Mouse (Mus musculus): ENCODE data around the gene Pkhd1.
"Not testable (repeated sequence)": the region's sequence is repeated elsewhere in the genome, so short reads cannot be mapped to it uniquely, and the experiment has no call there.

Gene Pkhd1

DNA sequence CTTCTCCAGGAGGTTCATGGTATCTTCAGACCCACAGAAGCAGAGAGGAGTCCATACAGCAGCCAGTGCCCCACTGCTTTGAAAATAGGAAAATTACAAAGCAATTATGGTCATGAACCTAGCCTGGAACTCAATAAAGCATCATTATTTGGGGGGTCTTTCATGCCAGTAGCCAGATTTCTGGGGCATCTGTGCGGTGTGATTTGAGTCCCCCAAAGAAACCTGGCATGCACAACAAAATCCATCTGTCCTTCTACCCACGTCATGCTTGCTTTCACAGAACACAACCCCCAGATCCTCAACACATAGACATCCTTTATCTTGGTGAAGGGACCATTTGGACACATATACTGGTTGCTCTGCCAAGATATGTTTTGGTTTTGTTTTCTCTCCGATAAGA is 316.2 kb downstream of the Pkhd1 start:
- DNase-seq (ENCODE audit: low spot score in 2 of 2), result no peak

DNA sequence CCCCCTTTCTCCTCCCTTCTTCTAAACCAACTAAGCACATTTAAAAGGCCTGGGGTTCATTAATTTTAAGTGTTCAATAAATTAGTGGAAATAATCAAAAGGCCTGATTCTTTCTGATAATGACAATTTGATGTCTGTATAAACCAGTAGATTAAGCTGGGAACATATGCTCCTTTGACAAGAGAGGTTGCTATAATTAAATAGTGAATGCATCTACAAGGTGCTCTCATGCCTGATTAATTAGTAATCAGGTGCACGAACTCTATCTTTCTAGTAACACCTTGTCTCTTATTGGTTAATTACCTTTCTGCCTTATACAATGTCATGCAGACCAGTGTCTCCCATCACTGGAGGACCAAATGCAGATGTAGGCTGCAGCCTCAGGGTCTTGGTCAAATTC is 329.2 kb downstream of the Pkhd1 start:
- DNase-seq (ENCODE audit: low spot score in 2 of 2), result no peak

DNA sequence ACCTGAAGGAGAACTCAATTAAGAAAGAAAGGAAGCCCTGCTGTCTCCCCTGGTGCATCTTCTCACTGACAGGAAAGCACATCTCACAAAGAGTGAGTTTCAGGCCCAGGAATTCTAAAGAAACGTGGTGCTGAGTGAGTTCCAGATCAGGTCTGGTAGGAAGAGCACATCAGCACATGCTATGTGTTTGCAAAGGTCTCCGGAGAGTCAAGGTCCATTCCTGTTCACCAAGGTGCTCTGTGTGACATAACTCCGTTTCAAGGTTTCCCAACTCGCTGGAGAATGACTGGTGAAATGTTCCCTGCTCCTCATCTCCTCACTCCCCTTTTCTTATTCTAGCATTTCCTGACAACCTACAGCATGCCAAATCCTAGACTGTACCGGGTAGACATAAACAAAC is 357.5 kb downstream of the Pkhd1 start:
- DNase-seq (ENCODE audit: low spot score in 2 of 2), result no peak

DNA sequence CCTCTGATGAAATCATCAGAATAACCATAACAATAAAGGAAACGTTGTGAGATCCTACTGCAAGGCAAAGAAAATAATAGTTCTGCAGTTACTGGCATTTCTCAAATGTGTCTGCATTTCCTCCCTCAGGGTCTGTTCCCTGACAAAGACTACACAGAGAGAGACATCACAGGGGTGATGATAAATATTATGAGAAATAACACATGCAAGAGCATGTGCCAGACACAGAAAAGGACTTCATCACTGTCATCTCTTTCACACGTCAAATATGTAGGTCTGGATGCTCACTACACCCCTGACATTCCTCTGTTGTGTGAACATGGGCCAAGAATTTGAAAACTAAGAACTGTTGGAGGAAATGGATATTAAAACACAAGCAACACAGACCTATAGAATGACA is 369.7 kb downstream of the Pkhd1 start:
- DNase-seq (ENCODE audit: low spot score in 2 of 2), result no peak

DNA sequence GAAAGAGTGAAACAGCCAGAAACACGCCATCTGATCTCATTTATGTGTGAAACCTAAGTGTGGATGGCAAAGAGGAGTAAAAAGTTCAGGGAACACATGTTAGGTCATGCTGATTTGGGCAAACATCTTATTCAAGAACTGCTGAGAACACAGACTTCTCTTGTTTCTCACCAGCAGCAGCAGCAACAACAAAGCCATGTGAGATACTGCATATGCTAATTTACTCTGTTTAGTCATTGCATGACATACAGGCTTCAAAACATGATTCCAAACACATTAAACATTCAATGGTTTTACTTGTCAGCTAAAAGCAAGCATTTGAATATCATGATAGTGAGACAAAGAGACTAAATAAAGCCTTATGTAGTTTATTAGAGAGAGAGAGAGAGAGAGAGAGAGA is 401.2 kb downstream of the Pkhd1 start:
- no peak for DNase-seq (ENCODE audit: low spot score in 2 of 2)

DNA sequence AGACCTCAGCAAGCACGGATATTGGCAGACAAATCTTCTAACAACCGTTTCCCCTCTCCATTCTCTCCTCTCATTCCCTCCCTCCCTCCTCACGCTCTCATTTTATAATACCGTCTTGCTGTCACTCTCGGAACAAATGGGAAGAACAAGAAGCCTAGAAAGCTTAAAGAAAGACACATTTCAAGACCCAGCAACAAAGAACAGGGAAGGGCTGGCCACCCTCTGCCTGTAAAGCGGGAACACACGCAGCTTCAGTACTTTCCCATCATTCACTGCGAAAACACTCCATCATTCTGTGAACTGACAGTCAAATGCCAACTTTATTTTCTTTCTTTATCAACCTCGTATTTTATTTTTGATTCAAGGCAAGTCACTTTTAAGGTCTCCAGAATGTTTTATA is 427.4 kb downstream of the Pkhd1 start:
- DNase-seq (ENCODE audit: low spot score in 2 of 2), result no peak

DNA sequence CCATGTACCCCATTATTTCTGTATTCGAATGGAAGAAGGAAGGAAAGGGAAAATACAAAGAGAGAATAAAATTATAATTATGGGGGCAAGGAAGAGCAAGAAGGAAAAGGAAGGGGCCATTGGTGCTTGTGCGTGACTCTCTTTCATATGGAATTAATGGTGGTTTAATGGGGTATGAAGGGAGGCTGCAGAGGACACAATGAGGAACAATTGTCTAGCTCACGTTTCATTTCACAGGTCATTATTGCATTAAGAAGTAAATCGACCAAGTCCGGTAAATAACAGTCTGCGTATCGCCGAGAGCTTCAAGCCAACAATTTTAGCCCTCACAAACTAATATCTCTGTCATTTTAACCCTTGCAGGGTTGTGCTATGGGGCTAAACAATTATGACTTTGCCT is 437.7 kb downstream of the Pkhd1 start:
- no peak for DNase-seq (ENCODE audit: low spot score in 2 of 2)

DNA sequence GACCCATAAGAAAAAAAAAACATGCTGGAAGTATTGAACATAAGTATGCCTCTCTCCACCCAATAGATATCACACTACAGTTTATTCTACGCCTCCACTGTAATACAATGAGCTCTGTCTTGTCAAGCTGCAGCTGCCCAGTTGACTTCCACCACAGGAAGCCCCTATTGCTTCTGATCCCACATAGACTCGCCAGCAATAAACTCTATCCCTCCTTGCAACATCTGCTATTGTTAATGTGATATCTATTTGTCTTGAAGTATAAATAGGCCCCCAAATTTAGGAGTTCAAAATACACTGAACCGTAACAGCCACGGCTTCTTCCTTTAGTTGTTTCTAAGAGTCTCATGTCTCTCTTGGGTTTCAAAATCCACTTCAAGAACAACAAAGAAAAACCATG is 446.7 kb downstream of the Pkhd1 start:
- DNase-seq (ENCODE audit: low spot score in 2 of 2), result no peak

DNA sequence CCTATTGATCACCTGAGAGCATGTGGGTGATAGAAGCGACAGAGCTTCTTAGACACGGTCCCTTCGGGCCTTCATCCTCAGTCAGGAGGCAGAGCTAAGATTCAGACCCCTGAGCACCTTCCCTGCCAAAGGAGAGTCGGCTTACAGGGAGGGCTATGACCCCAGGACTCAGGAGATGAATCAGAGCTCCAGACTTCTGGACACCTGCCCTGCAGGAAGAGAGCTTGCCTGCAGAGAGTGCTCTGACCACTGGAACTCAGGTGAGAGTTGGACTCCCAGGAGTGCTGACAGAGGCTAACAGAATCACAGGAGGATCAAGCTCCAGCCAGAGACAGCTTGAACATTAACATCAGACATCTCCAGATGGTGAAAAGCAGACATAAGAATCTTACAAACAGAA is 467.2 kb downstream of the Pkhd1 start:
- not testable (repeated sequence) for DNase-seq (ENCODE audit: low spot score in 2 of 2)

DNA sequence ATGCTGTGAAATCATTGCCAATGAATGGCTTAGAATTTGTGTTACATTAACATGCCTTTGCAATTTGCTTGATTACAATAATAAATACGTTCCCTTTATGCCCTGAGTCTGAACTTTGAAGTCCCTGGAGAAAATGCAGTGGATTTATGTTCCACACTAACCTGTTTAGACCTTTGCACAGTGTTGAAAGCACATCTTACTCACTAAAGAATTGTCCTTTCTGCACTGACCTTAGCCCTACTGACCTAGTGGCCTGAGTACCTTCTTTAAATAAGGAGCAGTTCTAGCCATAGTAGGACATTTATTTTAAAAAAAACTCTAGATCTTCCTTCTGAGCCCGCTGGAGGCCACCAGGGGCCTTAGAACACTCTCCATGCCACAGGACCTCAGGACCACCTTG is 467.8 kb downstream of the Pkhd1 start:
- DNase-seq (ENCODE audit: low spot score in 2 of 2), result no peak

DNA sequence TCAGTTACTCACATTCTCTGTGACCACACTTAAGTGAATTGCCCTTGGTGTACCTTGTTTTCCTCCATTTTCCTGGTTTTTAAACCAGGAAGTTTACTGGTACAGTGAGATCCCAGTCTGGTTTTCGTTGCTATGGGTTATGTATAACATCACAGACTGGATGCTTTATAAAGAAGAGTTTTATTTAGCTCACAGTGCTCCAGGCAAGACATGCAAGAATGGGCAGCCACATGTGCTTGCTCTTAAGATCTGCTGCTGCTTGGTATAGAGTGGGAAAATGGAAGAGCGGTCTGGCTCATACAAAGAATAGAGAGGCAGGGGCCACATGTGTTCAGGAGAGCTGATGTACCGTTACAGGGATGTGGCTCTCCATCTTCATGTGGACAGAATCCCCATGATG is 481.7 kb downstream of the Pkhd1 start:
- DNase-seq (ENCODE audit: low spot score in 2 of 2), result no peak

DNA sequence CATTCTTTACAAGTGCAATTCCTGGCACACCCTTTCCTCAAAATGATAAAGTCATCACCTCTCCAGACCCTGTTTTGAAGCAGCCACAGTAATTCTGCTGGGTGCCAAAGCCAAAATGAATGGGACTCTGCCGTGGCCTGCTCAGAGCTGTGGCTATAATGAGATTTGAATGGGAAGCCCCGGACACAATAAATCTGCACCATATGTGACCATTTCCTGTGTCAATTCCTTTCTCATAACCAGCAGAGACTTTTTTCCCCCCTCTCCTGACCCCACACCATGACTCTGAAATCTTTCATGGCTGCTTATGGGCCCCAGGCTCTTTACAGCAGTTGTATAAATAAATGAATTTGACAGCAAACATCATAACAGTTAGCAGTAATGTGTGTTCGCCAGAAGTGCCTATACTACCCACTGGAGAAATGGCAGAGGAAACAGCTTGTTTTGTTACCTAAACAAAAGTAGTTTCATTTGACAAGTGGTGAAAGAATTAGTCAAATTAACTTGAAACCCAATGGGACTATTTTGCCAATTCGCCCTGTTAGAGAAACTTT is 482.7 kb downstream of the Pkhd1 start:
- DNase-seq (ENCODE audit: low spot score in 2 of 2), result no peak

DNA sequence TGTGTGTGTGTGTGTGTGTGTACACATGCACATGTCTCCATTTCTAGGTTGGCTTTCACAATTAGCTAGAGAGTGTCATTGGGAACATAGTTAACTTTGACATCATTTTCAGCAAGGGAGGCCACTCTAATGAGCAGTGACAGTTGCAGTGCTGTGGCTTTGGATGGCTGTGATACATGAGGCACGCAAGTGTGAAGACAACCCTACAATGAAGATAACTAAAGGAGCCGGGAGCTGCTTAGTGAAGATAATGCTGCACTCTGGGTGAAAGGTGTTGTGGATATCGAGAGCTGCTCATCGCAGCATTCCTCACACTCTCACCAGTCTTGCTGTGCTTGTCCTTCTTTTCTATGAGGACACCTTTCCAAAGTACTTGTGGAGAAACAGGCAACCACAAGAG is 484.2 kb downstream of the Pkhd1 start:
- DNase-seq (ENCODE audit: low spot score in 2 of 2), result no peak

DNA sequence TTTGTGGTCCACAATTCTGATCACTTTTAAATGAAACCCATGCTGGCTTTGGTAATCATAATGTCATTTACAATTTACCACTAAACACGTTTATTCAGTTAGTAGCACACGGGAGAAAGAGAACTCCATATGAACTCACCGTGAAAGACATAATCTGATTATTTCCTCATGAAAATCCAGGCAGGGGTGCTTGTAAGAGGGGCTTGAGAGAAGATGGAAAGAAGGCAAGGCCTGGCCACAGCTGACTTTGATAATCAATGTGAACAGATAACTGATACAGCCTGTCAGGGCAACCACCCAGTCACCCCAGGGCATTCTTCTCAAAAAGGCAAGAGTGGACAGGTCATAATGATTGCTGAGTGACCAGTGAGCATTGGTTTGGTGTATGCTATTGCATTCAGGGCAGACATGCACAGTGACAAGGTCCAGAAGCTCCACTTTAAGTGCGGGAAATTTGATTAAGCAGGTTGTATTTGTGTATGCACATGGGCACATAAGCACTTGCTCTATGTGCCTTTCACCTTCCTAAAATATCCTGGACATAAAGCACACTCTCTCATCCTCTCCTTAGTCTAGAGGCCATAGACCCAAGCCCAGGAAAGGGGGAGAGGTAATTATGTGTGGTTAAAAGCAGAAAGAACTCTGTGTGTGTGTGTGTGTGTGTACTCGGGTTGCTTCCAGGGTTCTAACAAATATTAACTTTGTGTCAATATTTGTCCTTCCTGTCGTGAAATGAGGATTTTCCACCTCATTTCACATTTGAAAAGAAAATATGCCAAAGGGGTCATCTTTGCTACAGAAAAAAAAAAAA is 485.9 kb downstream of the Pkhd1 start:
- DNase-seq (ENCODE audit: low spot score in 2 of 2), result no peak

DNA sequence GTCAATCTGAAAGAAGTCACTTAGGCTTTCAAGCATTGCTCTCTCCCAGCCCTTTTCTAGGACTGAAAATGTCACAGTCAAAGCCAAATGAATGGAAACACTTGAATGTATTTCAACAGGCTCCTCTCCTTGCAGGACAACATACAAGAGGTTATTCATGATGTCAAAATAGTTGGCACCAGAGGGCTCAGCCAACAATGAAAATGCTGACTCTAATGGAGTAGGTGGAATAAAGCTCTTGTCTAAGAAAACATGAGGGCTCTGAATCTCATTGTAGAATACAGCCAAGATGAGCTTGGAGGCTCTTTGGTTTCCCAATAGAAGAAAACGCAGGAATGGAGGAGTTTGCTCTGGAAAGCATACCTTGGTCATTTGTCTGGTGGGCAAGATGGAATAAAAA is 500.5 kb downstream of the Pkhd1 start:
- no peak for DNase-seq (ENCODE audit: low spot score in 2 of 2)

DNA sequence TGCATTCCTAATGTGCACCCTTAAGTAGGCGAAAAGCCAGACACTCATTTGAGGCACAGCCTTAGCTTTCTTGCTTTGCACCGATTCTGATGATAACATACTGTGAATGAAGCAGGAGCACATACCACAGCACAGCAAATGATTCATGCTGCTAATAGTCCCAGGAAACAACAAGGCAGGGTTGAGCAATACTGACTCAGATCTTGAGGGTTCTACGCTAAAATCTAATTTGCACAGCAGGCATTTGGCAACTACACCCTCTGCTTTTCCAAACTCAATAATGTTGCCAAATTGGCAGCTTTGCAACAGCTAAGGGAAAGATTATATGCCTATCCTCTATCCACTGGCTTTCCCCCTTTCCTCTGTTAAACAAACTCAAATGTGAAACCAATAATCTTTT is 548.1 kb downstream of the Pkhd1 start:
- DNase-seq (ENCODE audit: low spot score in 2 of 2), result no peak

DNA sequence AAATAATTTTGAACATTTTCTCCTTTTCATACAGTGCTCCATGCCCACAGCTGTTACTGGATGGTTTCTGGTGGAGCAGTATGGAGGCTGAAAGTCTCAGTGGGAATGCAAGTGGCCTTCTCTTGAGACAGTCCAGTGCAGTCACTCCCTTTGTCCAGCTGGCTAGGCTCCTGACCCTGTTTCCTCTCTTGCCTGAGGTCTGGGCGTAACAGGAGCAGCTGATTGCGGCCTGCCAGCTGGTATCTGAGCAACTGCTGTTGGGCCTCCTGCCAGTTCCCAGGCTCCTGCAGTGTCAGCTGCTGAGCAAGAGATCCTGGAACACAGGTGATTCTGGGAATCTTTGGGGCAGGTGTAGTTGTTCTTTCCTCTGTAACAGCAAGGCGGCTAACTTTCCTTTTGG is 559.6 kb downstream of the Pkhd1 start:
- DNase-seq (ENCODE audit: low spot score in 2 of 2), result no peak

DNA sequence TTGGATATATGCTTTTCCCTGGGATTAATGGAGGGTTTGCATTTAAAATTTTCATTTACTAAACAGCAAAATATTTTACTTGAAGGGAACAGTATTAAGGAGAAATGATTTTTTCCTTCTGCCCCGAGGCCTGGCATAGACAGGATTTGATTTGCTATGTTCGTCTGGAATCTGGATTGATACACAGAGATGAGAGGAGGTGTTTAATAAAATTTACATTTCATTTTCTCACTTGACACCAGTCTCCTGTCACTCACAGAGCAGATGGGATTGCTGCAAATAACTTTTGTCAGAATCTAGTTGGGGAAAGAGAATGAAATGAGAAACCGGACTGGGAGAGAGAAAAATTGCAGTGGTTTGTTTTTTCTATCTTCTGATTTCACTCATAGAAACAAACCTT is 578.5 kb downstream of the Pkhd1 start:
- DNase-seq (ENCODE audit: low spot score in 2 of 2), result no peak

DNA sequence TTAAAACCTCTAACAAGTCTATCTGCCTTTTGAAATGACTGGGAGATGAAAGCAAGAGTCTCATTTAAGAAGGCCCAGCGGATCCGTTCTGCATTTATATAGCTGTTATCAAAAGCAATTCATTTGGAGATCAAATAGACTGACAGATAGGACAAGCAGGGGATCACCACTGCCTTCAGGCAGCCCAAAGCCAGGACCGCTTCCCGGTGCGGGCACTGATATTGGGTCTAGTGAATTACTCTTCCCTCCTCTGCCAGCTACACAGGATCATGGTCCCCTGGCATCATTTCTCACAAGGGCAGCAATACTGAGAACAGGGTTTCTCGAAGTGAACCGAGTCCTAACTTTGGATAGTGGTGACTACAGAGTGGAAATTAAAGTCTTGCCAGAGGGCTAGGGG is 582.6 kb downstream of the Pkhd1 start:
- no peak for DNase-seq (ENCODE audit: low spot score in 2 of 2)

DNA sequence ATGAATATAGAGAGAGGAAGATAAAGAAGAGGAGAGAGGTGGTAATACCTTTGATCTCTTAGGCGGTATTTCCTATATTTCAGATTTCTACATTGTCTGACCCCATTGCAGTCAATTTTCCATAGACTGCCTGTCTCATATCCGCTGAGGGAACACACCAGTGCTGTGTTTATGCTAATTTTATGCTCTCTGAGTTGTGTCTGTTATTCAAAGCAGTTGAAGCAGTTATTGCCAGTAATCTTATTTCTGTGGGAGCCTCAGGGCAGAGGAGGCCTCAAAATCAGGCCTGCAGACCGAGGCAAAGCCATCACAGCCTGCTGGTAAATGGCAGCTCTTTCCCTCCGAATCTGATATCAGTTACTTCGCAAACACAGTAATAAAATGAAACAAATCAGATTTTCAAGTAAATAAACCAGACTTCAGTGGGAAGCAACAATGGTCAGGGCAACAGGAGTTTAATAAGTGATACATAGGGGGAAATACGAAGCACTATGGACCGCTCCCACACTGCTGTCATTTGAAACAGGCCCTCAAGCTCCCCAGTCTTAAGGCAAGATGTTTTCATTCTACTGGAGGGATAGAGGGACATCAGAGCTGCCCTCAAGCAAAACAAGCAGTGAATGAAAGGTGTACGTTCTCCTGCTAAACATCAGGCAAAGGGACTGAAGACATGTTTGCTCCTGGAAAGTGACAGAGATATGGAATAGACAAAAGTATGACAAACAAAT is 599.5 kb downstream of the Pkhd1 start:
- no peak for DNase-seq (ENCODE audit: low spot score in 2 of 2)

DNA sequence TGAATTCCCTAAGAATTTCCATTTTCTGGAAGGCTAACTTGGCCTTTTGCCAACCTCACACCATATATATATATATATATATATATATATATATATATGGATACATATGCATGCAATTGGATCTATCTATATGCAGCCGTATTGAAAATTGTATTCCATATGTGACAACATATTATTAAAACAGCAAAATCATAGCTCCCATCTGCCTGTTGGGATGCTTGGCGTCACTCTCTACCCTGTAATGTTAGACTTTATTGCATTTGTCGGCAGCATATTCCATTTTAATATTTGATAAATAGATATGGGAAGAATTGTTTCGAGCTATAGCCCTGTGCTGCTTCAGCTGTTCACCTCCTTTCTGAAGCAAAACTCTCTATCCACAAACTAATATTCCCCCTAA is 600.2 kb downstream of the Pkhd1 start:
- no peak for DNase-seq (ENCODE audit: low spot score in 2 of 2)

Data from spleen, postnatal 36 days (tissue).